Mouse (Mus musculus) midbrain, embryonic 11.5 days (tissue): ENCODE data around the gene Camta2. TPM values are rescaled to one million over a fixed set of nuclear protein-coding genes. Genes with fewer than 3 reads are reported as not detected.
A peak's percentile ranks its signal among the peaks of the same experiment; 100 is the strongest.

Experiments
- ATAC-seq: fragments of 200-750 bp; cut with Nextera tagmentation; 2 replicates; pipeline ENCODE4 v1.8.0; 2017; ENCODE audit warnings: moderate TSS enrichment, moderate library complexity; ENCODE audit not compliant: low FRiP score
- DNase-seq: peaks from one replicate; pipeline ENCODE4 v3.0.0; 2015; ENCODE audit warnings: low spot score; ENCODE audit errors: missing footprints
- H3K27ac ChIP-seq: fragments of 300-500 bp; sonication (generic); 2 replicates; pipeline ENCODE4 v1.5.1; 2014; ENCODE audit warnings: low read depth, low read length
- H3K27me3 ChIP-seq: fragments of 300-500 bp; sonication (generic); 2 replicates; pipeline ENCODE4 v1.6.1; 2014; ENCODE audit warnings: mild to moderate bottlenecking, low read length, moderate library complexity, mixed read lengths; ENCODE audit not compliant: control insufficient read depth, insufficient read depth
- H3K36me3 ChIP-seq: fragments of 300-500 bp; sonication (generic); 2 replicates; pipeline ENCODE4 v1.6.1; 2014; ENCODE audit warnings: mild to moderate bottlenecking, low read length, moderate library complexity, mixed read lengths; ENCODE audit not compliant: control insufficient read depth, insufficient read depth
- H3K4me1 ChIP-seq: fragments of 300-500 bp; sonication (generic); 2 replicates; pipeline ENCODE4 v1.6.1; 2014; ENCODE audit warnings: low read length; ENCODE audit not compliant: control insufficient read depth, insufficient read depth
- H3K4me2 ChIP-seq: fragments of 300-500 bp; sonication (generic); 2 replicates; pipeline ENCODE4 v1.6.1; 2014; ENCODE audit warnings: mild to moderate bottlenecking, moderate library complexity
- H3K4me3 ChIP-seq: fragments of 300-500 bp; sonication (generic); 2 replicates; pipeline ENCODE4 v1.5.1; 2014; ENCODE audit warnings: low read depth, low read length
- H3K9ac ChIP-seq: fragments of 300-500 bp; sonication (generic); 2 replicates; pipeline ENCODE4 v1.6.1; 2014; ENCODE audit warnings: low read length
- H3K9me3 ChIP-seq: fragments of 300-500 bp; sonication (generic); 2 replicates; pipeline ENCODE4 v1.6.1; 2016; ENCODE audit warnings: low read length; ENCODE audit not compliant: control insufficient read depth
- WGBS: fragments of 180-500 bp; shearing (Covaris S2); extraction: QIAGEN DNeasy Blood & Tissue Kit; methylation state at CpG from one replicate; pipeline ENCODE4 v1.1.7; 2014; 5-methylcytosine and 5-hydroxymethylcytosine counted together
- polyA plus RNA-seq: library from polyadenylated mRNA; unstranded; fragments of >200 nt; fragmentation: Nextera tagmentation; extraction: Ambion mirVana; gene quantifications from 2 replicates; pipeline ENCODE4 v1.2.1, GENCODE M21; 2014

Gene Camta2
- polyA plus RNA-seq, 1 experiment from 2014 or later: 6.7 TPM

- ATAC-seq (peak; percentile 90), DNase-seq (peak; percentile 98)
- Histone ChIP-seq H3K9me3 (no peaks in the 10 kb centered on the region), H3K36me3 (peaks cover 2% of the 10 kb centered on the region; the same call in 1 of the 2 replicates), H3K4me1 (peaks cover 14% of the 10 kb centered on the region), H3K4me2 (peak overlapping the region; percentile 25; the same call in 1 of the 2 replicates), H3K4me3 (no peak overlapping the region), H3K9ac (peak overlapping the region; percentile 32; the same call in 1 of the 2 replicates), H3K27ac (peak overlapping the region; percentile 60), H3K27me3 (no peaks in the 10 kb centered on the region)
- WGBS: 9% methylated on average over 11 of the region's 11 CpGs
Measured at GRCm38 (mm10) chr11:70681897-70682581, 5.9 kb downstream of the Camta2 start.

GRCm38 (mm10) chr11:70681170-70681569, 6.7 kb downstream of the Camta2 start:
- Histone ChIP-seq H3K4me3 (no peak overlapping the region), H3K36me3 (peaks cover 2% of the 10 kb centered on the region; the same call in 1 of the 2 replicates)
- no peak for ATAC-seq

GRCm38 (mm10) chr11:70679894-70680293, 8.0 kb downstream of the Camta2 start:
- DNase-seq (no peak), ATAC-seq (no peak)
- no peak overlapping the region for H3K4me2 ChIP-seq
- no peak overlapping the region for H3K27ac ChIP-seq
- peaks cover 9% of the 10 kb centered on the region for H3K4me1 ChIP-seq
- 89% methylated on average over 8 of the region's 8 CpGs for WGBS
- no peaks in the 10 kb centered on the region for H3K9me3 ChIP-seq
- no peak overlapping the region for H3K9ac ChIP-seq
- no peak overlapping the region for H3K4me3 ChIP-seq
- H3K36me3 ChIP-seq: peaks cover 2% of the 10 kb centered on the region; the same call in 1 of the 2 replicates
- no peaks in the 10 kb centered on the region for H3K27me3 ChIP-seq

More at GRCm38 (mm10) chr11:70681170-70681569, 6.7 kb downstream of the Camta2 start:
- no peak for DNase-seq
- no peaks in the 10 kb centered on the region for H3K9me3 ChIP-seq
- WGBS: 69% methylated on average over 12 of the region's 12 CpGs
- H3K4me2 ChIP-seq: no peak overlapping the region; the same call in 1 of the 2 replicates
- H3K27me3 ChIP-seq: no peaks in the 10 kb centered on the region
- no peak overlapping the region for H3K9ac ChIP-seq
- H3K27ac ChIP-seq: no peak overlapping the region
- H3K4me1 ChIP-seq: peaks cover 9% of the 10 kb centered on the region

- no peak overlapping the region for H3K27ac ChIP-seq
- no peak overlapping the region for H3K4me2 ChIP-seq
- H3K9ac ChIP-seq: no peak overlapping the region
- H3K36me3 ChIP-seq: peaks cover 2% of the 10 kb centered on the region; the same call in 1 of the 2 replicates
- H3K4me3 ChIP-seq: no peak overlapping the region
- ATAC-seq (no peak), DNase-seq (no peak)
- peaks cover 9% of the 10 kb centered on the region for H3K4me1 ChIP-seq
- H3K9me3 ChIP-seq: no peaks in the 10 kb centered on the region
- H3K27me3 ChIP-seq: no peaks in the 10 kb centered on the region
- WGBS: 93% methylated on average over 8 of the region's 8 CpGs
Measured at GRCm38 (mm10) chr11:70679361-70679760, 8.5 kb downstream of the Camta2 start.

- DNase-seq (peak; percentile 66), ATAC-seq (no peak)
- Histone ChIP-seq H3K36me3 (peaks cover 1% of the 10 kb centered on the region; the same call in 1 of the 2 replicates), H3K9me3 (no peaks in the 10 kb centered on the region), H3K9ac (no peak overlapping the region), H3K4me1 (peaks cover 9% of the 10 kb centered on the region), H3K4me3 (no peak overlapping the region), H3K27ac (no peak overlapping the region), H3K4me2 (no peak overlapping the region), H3K27me3 (no peaks in the 10 kb centered on the region)
- 83% methylated on average over 2 of the region's 2 CpGs for WGBS
Measured at GRCm38 (mm10) chr11:70678576-70678975, 9.3 kb downstream of the Camta2 start.

GRCm38 (mm10) chr11:70678092-70678491, 9.8 kb downstream of the Camta2 start:
- Histone ChIP-seq H3K4me3 (no peak overlapping the region), H3K9me3 (no peaks in the 10 kb centered on the region), H3K4me1 (peaks cover 9% of the 10 kb centered on the region), H3K27me3 (no peaks in the 10 kb centered on the region), H3K9ac (no peak overlapping the region), H3K4me2 (no peak overlapping the region), H3K36me3 (no peaks in the 10 kb centered on the region), H3K27ac (no peak overlapping the region)
- WGBS: 81% methylated on average over 9 of the region's 9 CpGs
- ATAC-seq (no peak), DNase-seq (no peak)

- Histone ChIP-seq H3K9me3 (no peaks in the 10 kb centered on the region), H3K27me3 (no peaks in the 10 kb centered on the region), H3K4me3 (no peak overlapping the region), H3K27ac (no peak overlapping the region), H3K9ac (no peak overlapping the region), H3K36me3 (0 out of 2 replicates have a peak, but pooled peaks cover 3% of the 10 kb centered on the region), H3K4me1 (peaks cover 12% of the 10 kb centered on the region), H3K4me2 (no peak overlapping the region)
- 62% methylated on average over 11 of the region's 11 CpGs for WGBS
- DNase-seq: peak; percentile 82
- ATAC-seq: no peak
Measured at GRCm38 (mm10) chr11:70674501-70674900, 13.4 kb downstream of the Camta2 start.

GRCm38 (mm10) chr11:70674014-70674413, 13.9 kb downstream of the Camta2 start:
- H3K4me3 ChIP-seq: no peak overlapping the region
- H3K9me3 ChIP-seq: no peaks in the 10 kb centered on the region
- H3K4me2 ChIP-seq: no peak overlapping the region
- H3K4me1 ChIP-seq: peaks cover 12% of the 10 kb centered on the region
- H3K36me3 ChIP-seq: 0 out of 2 replicates have a peak, but pooled peaks cover 3% of the 10 kb centered on the region
- H3K9ac ChIP-seq: no peak overlapping the region
- H3K27me3 ChIP-seq: no peaks in the 10 kb centered on the region
- DNase-seq (peak; percentile 80), ATAC-seq (no peak)
- H3K27ac ChIP-seq: no peak overlapping the region
- WGBS: 59% methylated on average over 6 of the region's 6 CpGs

GRCm38 (mm10) chr11:70671333-70672047, 16.4 kb downstream of the Camta2 start:
- 0 out of 2 replicates have a peak, but pooled peaks cover 3% of the 10 kb centered on the region for H3K36me3 ChIP-seq
- peaks cover 19% of the 10 kb centered on the region for H3K4me1 ChIP-seq
- DNase-seq (peak; percentile 8), ATAC-seq (no peak)
- no peak overlapping the region for H3K4me2 ChIP-seq
- no peak overlapping the region for H3K9ac ChIP-seq
- H3K9me3 ChIP-seq: no peaks in the 10 kb centered on the region
- WGBS: 73% methylated on average over 16 of the region's 16 CpGs
- no peaks in the 10 kb centered on the region for H3K27me3 ChIP-seq
- no peak overlapping the region for H3K4me3 ChIP-seq
- no peak overlapping the region for H3K27ac ChIP-seq
